Mouse (Mus musculus) heart, embryonic 11.5 days (tissue): Measurements from ENCODE around the gene Tbc1d8b. TPM values are rescaled to one million over a fixed set of nuclear protein-coding genes. Genes with fewer than 3 reads are reported as not detected.

Experiments
- ATAC-seq: fragments of 200-750 bp; cut with Nextera tagmentation; replicated peaks from 2 replicates; pipeline ENCODE4 v1.8.0; 2017; ENCODE audit warnings: moderate library complexity; ENCODE audit not compliant: insufficient number of reproducible peaks, low FRiP score, low TSS enrichment
- H3K27ac ChIP-seq: fragments of 300-500 bp; sonication (generic); 2 replicates; pipeline ENCODE4 v1.5.1; 2014; ENCODE audit warnings: mild to moderate bottlenecking, low read depth, low read length
- H3K27me3 ChIP-seq: fragments of 300-500 bp; sonication (generic); 2 replicates; pipeline ENCODE4 v1.6.1; 2014; ENCODE audit warnings: mild to moderate bottlenecking, low read length, mixed read lengths; ENCODE audit not compliant: control insufficient read depth, insufficient read depth
- H3K36me3 ChIP-seq: fragments of 300-500 bp; sonication (generic); 2 replicates; pipeline ENCODE4 v1.6.1; 2014; ENCODE audit warnings: mild to moderate bottlenecking, low read length, moderate library complexity, mixed read lengths; ENCODE audit not compliant: control insufficient read depth, insufficient read depth
- H3K4me1 ChIP-seq: fragments of 300-500 bp; sonication (generic); 2 replicates; pipeline ENCODE4 v1.6.1; 2014; ENCODE audit warnings: low read length; ENCODE audit not compliant: control insufficient read depth, insufficient read depth
- H3K4me2 ChIP-seq: fragments of 300-500 bp; sonication (generic); 2 replicates; pipeline ENCODE4 v1.6.1; 2014; ENCODE audit warnings: mild to moderate bottlenecking, moderate library complexity
- H3K4me3 ChIP-seq: fragments of 300-500 bp; sonication (generic); 2 replicates; pipeline ENCODE4 v1.5.1; 2014; ENCODE audit warnings: low read depth, low read length
- H3K9ac ChIP-seq: fragments of 300-500 bp; sonication (generic); 2 replicates; pipeline ENCODE4 v1.6.1; 2014; ENCODE audit warnings: mild to moderate bottlenecking, low read depth, low read length, moderate library complexity
- H3K9me3 ChIP-seq: fragments of 300-500 bp; sonication (generic); replicated peaks from 2 replicates; pipeline ENCODE4 v1.6.1; 2016; ENCODE audit warnings: low read length; ENCODE audit not compliant: control insufficient read depth
- WGBS: fragments of 180-500 bp; shearing (Covaris S2); extraction: QIAGEN DNeasy Blood & Tissue Kit; methylation state at CpG from one replicate; pipeline ENCODE4 v1.1.7; 2014; ENCODE audit not compliant: insufficient replicate concordance; 5-methylcytosine and 5-hydroxymethylcytosine counted together
- polyA plus RNA-seq: library from polyadenylated mRNA; unstranded; fragments of >200 nt; fragmentation: Nextera tagmentation; extraction: Ambion mirVana; gene quantifications from 2 replicates; pipeline ENCODE4 v1.2.1, GENCODE M21; 2014

Gene Tbc1d8b
- polyA plus RNA-seq, 1 experiment from 2014 or later = 2.0 TPM

DNA sequence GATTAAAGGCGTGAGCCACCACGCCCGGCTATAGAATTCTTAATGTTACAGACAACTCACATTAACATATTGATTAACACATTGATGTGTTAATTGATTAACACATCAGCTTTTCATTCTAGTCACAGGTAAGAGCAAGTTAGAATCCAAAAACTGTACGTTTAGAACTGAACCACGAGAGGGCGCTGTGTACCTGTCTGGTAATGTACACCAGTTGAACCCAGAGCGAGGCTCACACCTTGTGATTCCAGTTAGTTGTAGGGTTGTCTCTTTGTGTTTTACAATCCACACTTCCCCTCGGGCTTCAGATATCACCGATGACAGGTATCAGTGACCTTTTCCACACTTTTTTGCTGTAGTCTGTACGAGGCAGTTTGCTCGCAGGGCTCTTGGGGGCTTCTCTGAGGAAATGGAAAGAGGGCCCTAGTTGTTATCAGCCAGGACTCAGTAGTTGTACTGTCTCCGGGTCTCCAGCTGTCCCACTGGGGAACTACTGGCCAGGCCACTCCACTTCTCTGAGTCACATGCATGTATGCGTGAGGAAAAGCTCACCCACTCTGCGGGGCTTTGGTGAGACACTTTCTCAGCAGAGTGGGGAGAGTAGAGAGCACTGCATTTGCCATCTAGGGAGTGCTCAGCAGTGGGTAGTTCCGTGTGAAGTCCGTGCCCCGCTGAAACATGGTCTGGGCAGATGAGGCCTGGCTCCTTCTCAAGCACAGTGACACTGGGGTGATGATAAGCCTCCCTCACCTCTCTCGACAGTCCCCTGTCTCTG is 89.7 kb downstream of the Tbc1d8b start:
- H3K36me3 ChIP-seq = no peaks in the 10 kb centered on the region
- no peaks in the 10 kb centered on the region for H3K4me1 ChIP-seq
- no peak overlapping the region for H3K27ac ChIP-seq
- ATAC-seq = no peak
- H3K4me3 ChIP-seq = no peak overlapping the region
- H3K9me3 ChIP-seq = no peaks in the 10 kb centered on the region
- peak overlapping the region; percentile 52 for H3K4me2 ChIP-seq
- 23% methylated on average over 18 of the region's 18 CpGs for WGBS
- H3K9ac ChIP-seq = no peak overlapping the region
- H3K27me3 ChIP-seq = no peaks in the 10 kb centered on the region

DNA sequence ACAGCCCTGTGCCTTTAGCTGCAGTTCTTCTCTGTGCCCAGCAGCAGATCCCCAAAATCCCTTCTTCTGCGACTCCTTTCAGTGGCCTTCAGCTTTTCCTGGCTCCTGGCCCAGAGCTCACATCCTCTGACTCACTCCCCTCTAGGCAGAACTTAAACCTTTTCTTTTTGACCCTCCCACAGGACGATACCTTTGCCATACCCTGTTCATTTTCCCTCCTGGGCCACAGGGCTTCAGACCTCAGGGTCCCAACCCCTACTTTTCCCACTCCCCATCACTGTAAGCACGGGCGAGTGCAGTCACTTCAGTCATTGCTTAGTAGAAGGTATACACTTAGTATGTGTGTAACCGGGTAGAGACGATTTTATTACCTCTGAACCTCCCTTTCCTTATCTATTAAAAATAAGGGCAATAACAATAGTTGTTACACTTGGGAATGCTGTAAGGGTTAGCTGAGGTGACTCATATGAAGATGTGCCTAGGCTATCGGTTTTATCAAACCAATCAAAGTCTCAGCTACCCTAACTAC is 90.4 kb downstream of the Tbc1d8b start:
- Histone ChIP-seq H3K27ac (no peak overlapping the region), H3K27me3 (no peaks in the 10 kb centered on the region), H3K9ac (no peak overlapping the region), H3K36me3 (no peaks in the 10 kb centered on the region), H3K4me2 (peak overlapping the region; percentile 52; the same call in 1 of the 2 replicates), H3K4me1 (no peaks in the 10 kb centered on the region), H3K9me3 (no peaks in the 10 kb centered on the region), H3K4me3 (no peak overlapping the region)
- 64% methylated on average over 7 of the region's 7 CpGs for WGBS
- no peak for ATAC-seq

DNA sequence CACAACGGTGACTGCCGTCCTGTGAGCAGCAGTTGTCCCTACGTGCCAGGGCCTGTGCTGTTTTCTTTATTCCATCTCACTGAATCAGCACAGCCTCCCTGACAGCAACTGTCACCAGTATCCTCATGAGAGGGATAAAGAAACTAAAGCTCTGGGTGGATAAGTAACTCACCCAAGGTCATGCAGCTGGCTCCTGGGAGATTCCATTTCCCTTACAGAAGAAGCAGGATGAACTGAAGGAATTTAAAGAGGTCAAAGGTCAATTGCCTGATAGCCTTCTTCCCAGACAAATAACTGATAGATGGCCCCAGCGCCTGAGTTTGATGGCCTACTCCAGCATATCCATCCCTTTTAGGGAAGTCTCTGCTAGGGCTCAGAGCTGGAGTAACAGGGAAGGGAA is 92.6 kb downstream of the Tbc1d8b start:
- Histone ChIP-seq H3K9me3 (no peaks in the 10 kb centered on the region), H3K4me1 (peaks cover 5% of the 10 kb centered on the region; the same call in 1 of the 2 replicates), H3K27ac (no peak overlapping the region), H3K4me3 (no peak overlapping the region), H3K36me3 (no peaks in the 10 kb centered on the region), H3K27me3 (no peaks in the 10 kb centered on the region), H3K4me2 (no peak overlapping the region), H3K9ac (no peak overlapping the region)
- ATAC-seq = no peak
- 31% methylated on average over 4 of the region's 4 CpGs for WGBS

DNA sequence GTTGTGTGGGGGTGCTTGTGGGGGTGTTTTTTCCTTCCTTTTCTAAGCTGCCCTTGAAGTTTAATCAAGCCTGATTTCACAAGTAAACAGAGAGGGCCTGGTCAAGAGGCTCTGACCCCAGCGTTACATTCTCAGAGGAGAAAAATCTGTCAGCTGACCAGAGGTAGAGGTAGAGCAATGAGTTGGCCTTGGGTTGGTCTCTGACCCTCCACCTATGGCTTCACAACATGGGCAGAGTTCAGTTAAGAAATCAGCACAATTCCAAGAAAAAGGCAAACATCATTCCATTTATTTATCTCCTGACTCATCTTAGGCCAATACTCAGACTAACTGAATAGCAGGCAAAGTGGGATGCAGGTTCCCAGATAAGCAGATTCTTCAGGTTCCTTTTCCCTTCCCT is 94.1 kb downstream of the Tbc1d8b start:
- Histone ChIP-seq H3K36me3 (no peaks in the 10 kb centered on the region), H3K4me2 (no peak overlapping the region), H3K9ac (no peak overlapping the region), H3K9me3 (no peaks in the 10 kb centered on the region), H3K27me3 (no peaks in the 10 kb centered on the region), H3K4me1 (peaks cover 5% of the 10 kb centered on the region; the same call in 1 of the 2 replicates), H3K4me3 (no peak overlapping the region), H3K27ac (no peak overlapping the region)
- ATAC-seq = no peak
- WGBS = 59% methylated on average over 1 of the region's 1 CpGs

DNA sequence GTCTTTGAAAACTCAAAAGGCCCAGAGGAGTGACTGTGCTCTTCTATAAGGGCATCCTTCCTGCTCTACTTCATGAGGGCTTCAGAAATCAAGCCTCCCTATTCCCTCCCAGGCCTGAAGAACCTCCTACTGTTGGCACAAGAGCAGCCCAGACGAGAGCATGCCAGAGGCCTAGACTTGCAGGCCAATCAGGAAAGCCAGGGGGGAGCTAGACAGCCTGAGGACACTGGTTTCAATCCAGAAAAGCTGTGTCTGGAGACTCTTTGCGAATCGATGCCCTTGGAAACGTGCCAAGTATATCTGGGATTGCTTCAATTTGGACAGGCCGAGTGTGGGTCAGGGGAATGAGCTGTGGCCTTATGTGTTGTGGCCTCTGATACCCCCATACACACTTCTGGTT is 94.6 kb downstream of the Tbc1d8b start:
- no peak for ATAC-seq
- 80% methylated on average over 5 of the region's 5 CpGs for WGBS
- Histone ChIP-seq H3K36me3 (no peaks in the 10 kb centered on the region), H3K9ac (no peak overlapping the region), H3K4me2 (no peak overlapping the region), H3K4me1 (peaks cover 5% of the 10 kb centered on the region; the same call in 1 of the 2 replicates), H3K27me3 (no peaks in the 10 kb centered on the region), H3K4me3 (no peak overlapping the region), H3K27ac (no peak overlapping the region), H3K9me3 (no peaks in the 10 kb centered on the region)

DNA sequence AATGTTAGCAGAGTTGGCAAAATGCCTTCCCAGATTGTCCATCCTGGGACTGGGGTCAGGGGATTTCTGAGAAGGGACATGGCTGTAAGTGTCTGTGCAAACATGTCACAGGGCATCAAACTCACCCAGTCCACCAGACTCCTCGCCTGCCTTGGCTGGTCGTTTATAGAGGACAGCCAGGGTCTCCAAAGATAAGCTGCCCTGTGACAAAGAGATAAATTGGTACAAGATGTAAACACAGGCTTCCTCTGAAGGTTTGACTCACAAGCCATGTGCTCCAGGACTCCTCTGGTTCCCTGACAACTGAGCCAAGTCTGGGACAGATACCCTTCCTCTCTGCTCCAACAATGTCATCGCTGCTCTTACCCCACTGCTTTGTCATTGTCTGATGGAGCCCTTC is 96.2 kb downstream of the Tbc1d8b start:
- Histone ChIP-seq H3K9ac (no peak overlapping the region), H3K4me2 (no peak overlapping the region), H3K27me3 (no peaks in the 10 kb centered on the region), H3K36me3 (no peaks in the 10 kb centered on the region), H3K9me3 (no peaks in the 10 kb centered on the region), H3K4me1 (peaks cover 5% of the 10 kb centered on the region; the same call in 1 of the 2 replicates), H3K27ac (no peak overlapping the region), H3K4me3 (no peak overlapping the region)
- no peak for ATAC-seq
- 29% methylated on average over 3 of the region's 3 CpGs for WGBS

DNA sequence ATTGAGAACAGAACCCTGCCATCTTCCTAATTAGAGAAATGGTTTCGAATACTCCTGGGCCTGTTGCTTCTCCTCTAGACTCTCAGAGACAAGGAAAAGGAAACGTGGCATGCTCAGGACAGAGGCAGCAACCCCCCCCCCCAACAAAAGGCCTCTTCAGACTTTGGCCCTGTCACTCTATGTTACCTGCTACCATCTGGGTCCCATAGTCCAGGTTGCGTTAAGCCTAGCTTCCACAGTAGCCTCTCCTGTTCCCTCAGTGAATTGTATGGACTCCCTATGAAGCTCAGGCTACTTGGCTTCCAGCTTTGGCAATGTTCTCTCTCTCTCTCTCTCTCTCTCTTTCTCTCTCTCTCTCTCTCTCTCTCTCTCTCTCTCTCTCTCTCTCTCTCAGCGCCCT is 96.8 kb downstream of the Tbc1d8b start:
- WGBS = 68% methylated on average over 4 of the region's 4 CpGs

DNA sequence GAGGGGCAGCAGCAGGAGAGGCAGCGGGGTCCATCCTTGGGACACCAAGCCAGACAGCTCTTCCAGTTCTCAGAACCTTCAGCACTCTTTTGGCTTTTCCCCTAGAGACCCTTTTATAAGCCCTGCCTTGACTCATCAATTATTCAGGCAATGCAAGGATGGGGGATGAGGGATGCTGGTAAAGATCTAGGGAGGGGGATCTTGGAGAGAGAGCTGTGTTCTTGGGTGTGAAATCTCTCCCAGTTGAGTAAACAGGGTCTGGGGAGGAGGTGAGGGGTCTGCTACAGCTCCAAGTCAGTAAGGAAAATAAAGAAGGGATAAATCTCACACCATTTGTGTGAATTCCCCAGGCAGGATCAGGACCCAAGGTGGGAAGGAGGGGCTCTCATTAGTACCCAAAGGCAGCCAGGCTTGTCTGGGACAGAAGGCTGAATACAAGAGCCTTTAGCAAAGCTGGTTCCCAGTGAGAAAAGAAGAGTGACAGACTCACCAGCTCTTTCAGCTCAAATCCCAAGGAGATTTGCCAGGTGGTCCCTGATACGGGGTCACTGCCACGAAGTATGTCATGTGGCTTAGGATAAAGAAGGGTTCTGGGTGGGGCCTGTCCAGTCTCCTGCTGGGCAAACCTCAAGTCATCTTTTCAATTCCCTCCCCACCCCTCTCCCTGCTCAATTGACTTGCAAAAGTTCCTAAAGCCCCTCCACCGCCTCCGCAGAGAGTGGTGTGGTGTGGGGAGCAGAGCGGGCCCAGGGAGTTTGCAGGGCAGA is 97.7 kb downstream of the Tbc1d8b start, which contains the start of gene Ripply1:
TSS of gene Ripply1 (minus strand) at position 76 of the 767 bp plus-strand sequence.
- no peak for ATAC-seq
- Histone ChIP-seq H3K4me2 (no peak within 1 kb of the TSS), H3K4me1 (peaks cover 5% of the 10 kb centered on the region; the same call in 1 of the 2 replicates), H3K36me3 (no peaks in the 10 kb centered on the region), H3K27ac (no peak within 1 kb of the TSS), H3K9ac (no peak within 1 kb of the TSS), H3K27me3 (no peaks in the 10 kb centered on the region), H3K9me3 (no peaks in the 10 kb centered on the region), H3K4me3 (no peak within 1 kb of the TSS)
- WGBS = 46% methylated on average over 5 of the region's 6 CpGs

More for the DNA sequence above, 96.8 kb downstream of the Tbc1d8b start:
- H3K4me2 ChIP-seq = no peak overlapping the region
- H3K4me3 ChIP-seq = no peak overlapping the region
- H3K4me1 ChIP-seq = peaks cover 5% of the 10 kb centered on the region; the same call in 1 of the 2 replicates
- H3K9ac ChIP-seq = no peak overlapping the region
- no peaks in the 10 kb centered on the region for H3K36me3 ChIP-seq
- no peak for ATAC-seq
- no peaks in the 10 kb centered on the region for H3K9me3 ChIP-seq
- H3K27me3 ChIP-seq = no peaks in the 10 kb centered on the region
- no peak overlapping the region for H3K27ac ChIP-seq
